Mouse (Mus musculus) liver, adult 2 months (tissue): Measurements from ENCODE around the gene Nemp1.

ENCODE experiments used
- CTCF ChIP-seq: fragments of 200-500 bp; IDR thresholded peaks from 2 replicates; pipeline ENCODE4 v1.5.1; 2011; ENCODE audit warnings: low read depth, low read length, control low read depth
- POLR2A ChIP-seq: fragments of 200-500 bp; IDR thresholded peaks from 2 replicates; pipeline ENCODE4 v1.6.1; 2011; ENCODE audit warnings: low read length, control low read depth; ENCODE audit not compliant: insufficient read depth; ENCODE audit errors: extremely low read depth

DNA sequence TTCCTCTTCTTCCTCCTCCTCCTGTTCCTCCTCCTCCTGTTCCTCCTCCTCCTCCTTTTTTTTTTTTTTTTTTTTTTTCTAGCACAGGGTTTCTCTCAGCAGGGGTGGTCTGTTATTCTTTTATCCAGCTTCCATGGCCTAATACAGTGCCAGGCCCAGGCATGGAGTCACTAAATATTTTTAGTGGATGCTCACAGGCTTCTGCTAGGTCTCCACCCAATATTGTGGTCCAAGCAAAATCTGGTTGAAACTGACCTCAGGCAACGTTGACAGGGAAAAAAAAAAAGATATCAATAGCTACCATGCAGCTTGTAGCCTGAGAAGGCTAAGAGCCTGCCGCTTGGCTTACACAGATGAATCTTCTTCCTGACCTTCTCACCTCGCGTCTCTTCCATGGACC lies 44.0 kb upstream of the Nemp1 start:
- TF ChIP-seq CTCF = no peak
- TF ChIP-seq POLR2A = no peak
